Mouse (Mus musculus) lung, postnatal 0 days (tissue): ENCODE results near the gene C3ar1.

Experiments used
- CTCF ChIP-seq: IDR thresholded peaks from 2 replicates; pipeline ENCODE4 v1.5.1; 2016; ENCODE audit warnings: antibody characterized with exemption, mild to moderate bottlenecking
- EP300 ChIP-seq: IDR thresholded peaks from 2 replicates; pipeline ENCODE4 v1.6.1; 2016; ENCODE audit warnings: antibody characterized with exemption, mild to moderate bottlenecking, control low read depth

- TF ChIP-seq EP300: no peak
- TF ChIP-seq CTCF: no peak
These were observed 55.2 kb downstream of the C3ar1 start for GRCm38 (mm10) chr6:122800640-122801300.
